Mouse (Mus musculus) urinary bladder, postnatal 14 days (tissue): Measurements from ENCODE around the gene Xpc.

Experiments
- DNase-seq: peaks from one replicate; pipeline ENCODE4 v3.0.0; 2021; ENCODE audit warnings: low spot score

Xpc gene

GRCm38 (mm10) chr6:91522816-91523215, 7.1 kb upstream of the Xpc start:
- no peak for DNase-seq

- no peak for DNase-seq
Observed at GRCm38 (mm10) chr6:91518454-91519020, 2.8 kb upstream of the Xpc start.

GRCm38 (mm10) chr6:91514737-91515362, 838 bp downstream of the Xpc start:
- no peak for DNase-seq

GRCm38 (mm10) chr6:91514135-91514534, 1.6 kb downstream of the Xpc start:
- no peak for DNase-seq

GRCm38 (mm10) chr6:91510211-91510610, 5.5 kb downstream of the Xpc start:
- no peak for DNase-seq

GRCm38 (mm10) chr6:91509326-91509725, 6.4 kb downstream of the Xpc start:
- peak; percentile 84 for DNase-seq

GRCm38 (mm10) chr6:91508041-91508440, 7.6 kb downstream of the Xpc start:
- DNase-seq: no peak

- DNase-seq: no peak
Observed at GRCm38 (mm10) chr6:91506036-91506435, 9.7 kb downstream of the Xpc start.

GRCm38 (mm10) chr6:91503302-91503701, 12.4 kb downstream of the Xpc start:
- no peak for DNase-seq

- no peak for DNase-seq
Observed at GRCm38 (mm10) chr6:91494526-91494925, 21.2 kb downstream of the Xpc start.

GRCm38 (mm10) chr6:91493053-91493452, 22.6 kb downstream of the Xpc start:
- no peak for DNase-seq

GRCm38 (mm10) chr6:91491004-91491403, 24.7 kb downstream of the Xpc start:
- no peak for DNase-seq

GRCm38 (mm10) chr6:91489872-91490271, 25.8 kb downstream of the Xpc start:
- peak; percentile 37 for DNase-seq

GRCm38 (mm10) chr6:91488496-91489212, 27.0 kb downstream of the Xpc start:
- peak; percentile 45 for DNase-seq

GRCm38 (mm10) chr6:91486736-91487453, 28.8 kb downstream of the Xpc start:
- DNase-seq: no peak

GRCm38 (mm10) chr6:91483371-91483770, 32.3 kb downstream of the Xpc start:
- DNase-seq: no peak

- DNase-seq: no peak
Observed at GRCm38 (mm10) chr6:91476541-91476940, 39.1 kb downstream of the Xpc start.

GRCm38 (mm10) chr6:91474441-91475190, 41.1 kb downstream of the Xpc start:
- DNase-seq: peak; percentile 65

- DNase-seq: no peak
Observed at GRCm38 (mm10) chr6:91473805-91474440, 41.8 kb downstream of the Xpc start.

- DNase-seq: peak; percentile 98
Observed at GRCm38 (mm10) chr6:91472868-91473804, 42.6 kb downstream of the Xpc start, which contains the start of the genes Chchd4 and Tmem43. Gene Chchd4 (minus strand): TSS chr6:91473546. Gene Tmem43 (plus strand): TSS chr6:91473703.
